Mouse (Mus musculus) cortical plate, adult 2 months (tissue): ENCODE measurements at regions not wholly inside any gene's neighbourhood (a gene's known extent, or its start where the extent isn't known, plus 50 kb on each side); places are given as distances from the start of the nearest gene placed in this dataset.

Source experiments
- H3K27ac ChIP-seq: fragments of 200-500 bp; 2 replicates; pipeline ENCODE4 v1.5.1; 2012; ENCODE audit warnings: low read length, control low read depth, inconsistent platforms; ENCODE audit not compliant: insufficient read depth
- H3K4me1 ChIP-seq: fragments of 200-500 bp; 2 replicates; pipeline ENCODE4 v1.6.1; 2011; ENCODE audit warnings: low read length; ENCODE audit not compliant: control insufficient read depth, insufficient read depth
- H3K4me3 ChIP-seq: fragments of 200-500 bp; 2 replicates; pipeline ENCODE4 v1.5.1; 2011; ENCODE audit warnings: mild to moderate bottlenecking, low read length, control low read depth; ENCODE audit not compliant: insufficient read depth
- CTCF ChIP-seq: fragments of 200-500 bp; IDR thresholded peaks from 2 replicates; pipeline ENCODE4 v1.5.1; 2011; ENCODE audit warnings: mild to moderate bottlenecking, control low read depth, low read length; ENCODE audit not compliant: insufficient read depth; ENCODE audit errors: extremely low read depth
- POLR2A ChIP-seq: fragments of 200-500 bp; IDR thresholded peaks from 2 replicates; pipeline ENCODE4 v1.6.1; 2011; ENCODE audit warnings: mild to moderate bottlenecking, low read length, control low read depth; ENCODE audit not compliant: insufficient read depth; ENCODE audit errors: extremely low read depth

DNA sequence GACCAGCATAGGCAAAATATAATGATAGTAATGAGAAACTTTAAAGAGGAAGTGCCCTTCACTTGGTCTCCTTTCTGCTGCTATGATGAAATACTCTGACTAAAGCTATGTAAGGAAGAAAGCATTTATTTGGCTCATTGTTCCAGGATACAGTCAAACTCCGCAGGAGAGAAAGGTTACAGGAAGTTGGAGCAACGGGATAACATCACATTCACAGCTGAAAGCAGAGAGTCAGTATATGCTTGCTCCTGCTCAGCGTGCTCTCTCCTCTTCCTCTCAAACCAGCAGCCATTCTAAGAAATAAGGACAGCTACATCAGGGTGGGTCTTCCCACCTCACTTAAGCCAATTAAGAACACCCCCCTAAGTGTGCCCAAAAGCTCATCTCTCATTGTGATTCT lies 98.9 kb upstream of the Syt10 start:
- Histone ChIP-seq H3K4me1 (no peaks in the 10 kb centered on the region), H3K27ac (no peak overlapping the region), H3K4me3 (no peak overlapping the region)
- TF ChIP-seq CTCF = no peak
- no peak for TF ChIP-seq POLR2A

DNA sequence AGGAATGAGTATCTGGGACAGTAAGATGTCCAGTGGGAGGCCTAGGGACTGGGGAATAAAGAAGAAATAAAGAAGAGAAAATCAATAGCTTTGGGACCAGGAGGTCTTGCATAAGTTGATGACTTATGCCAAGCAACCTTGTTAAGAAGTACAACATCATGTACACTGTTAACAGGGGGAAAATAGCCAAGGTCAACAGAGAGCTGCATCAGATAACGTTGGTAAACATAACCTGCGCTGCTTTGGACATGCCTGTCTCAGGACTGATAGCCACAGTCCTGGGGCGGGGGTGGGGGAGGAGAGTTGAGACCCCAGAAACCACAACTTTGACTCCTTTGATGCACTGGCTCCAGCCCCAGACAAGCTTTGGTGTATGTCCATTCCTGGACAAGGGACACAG lies 90.7 kb upstream of the Syt10 start:
- no peak for TF ChIP-seq CTCF
- TF ChIP-seq POLR2A = no peak
- no peaks in the 10 kb centered on the region for H3K4me1 ChIP-seq
- H3K4me3 ChIP-seq = no peak overlapping the region
- no peak overlapping the region for H3K27ac ChIP-seq

DNA sequence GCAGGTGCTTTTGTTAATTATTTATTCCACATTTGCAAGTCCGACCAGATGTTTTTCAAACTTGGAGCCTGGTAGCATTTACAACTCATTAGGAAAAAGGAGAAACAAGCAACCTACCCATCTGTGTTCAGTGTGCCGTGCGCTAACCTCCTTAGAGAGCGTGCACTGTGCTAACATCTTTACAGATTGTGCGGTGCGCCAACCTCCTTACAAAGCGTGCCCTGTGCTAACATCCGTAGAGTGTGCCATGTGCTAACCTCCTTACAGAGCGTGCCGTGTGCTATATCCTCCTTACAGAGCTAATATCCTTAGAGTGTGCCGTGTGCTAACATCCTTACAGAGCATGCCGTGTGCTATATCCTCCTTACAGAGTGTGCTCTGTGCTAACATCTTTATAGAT lies 73.9 kb upstream of the Syt10 start:
- TF ChIP-seq CTCF (no peak), POLR2A (no peak)
- no peak overlapping the region for H3K27ac ChIP-seq
- no peaks in the 10 kb centered on the region for H3K4me1 ChIP-seq
- peak overlapping the region; percentile 11; the same call in 1 of the 2 replicates for H3K4me3 ChIP-seq

DNA sequence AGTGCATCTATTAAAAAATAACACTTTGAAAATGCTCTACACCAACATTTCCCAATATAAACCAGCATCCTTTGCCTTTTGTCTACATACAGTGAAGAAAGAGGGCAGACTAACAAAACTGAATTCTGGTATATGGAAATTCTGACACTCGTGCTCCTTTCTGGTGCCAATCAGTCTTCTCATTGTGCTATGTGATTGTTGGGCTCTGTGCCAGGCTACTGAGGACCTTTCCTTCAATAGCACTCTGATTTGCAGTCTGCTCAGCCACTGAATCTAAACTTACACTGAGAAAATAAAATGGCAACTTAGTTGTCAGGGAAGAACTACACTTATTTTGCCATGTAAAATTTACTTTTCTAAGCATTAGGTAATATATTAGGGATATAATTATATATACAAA lies 61.4 kb upstream of the Syt10 start:
- TF ChIP-seq POLR2A (no peak), CTCF (no peak)
- no peak overlapping the region for H3K4me3 ChIP-seq
- H3K27ac ChIP-seq = no peak overlapping the region
- H3K4me1 ChIP-seq = no peaks in the 10 kb centered on the region

DNA sequence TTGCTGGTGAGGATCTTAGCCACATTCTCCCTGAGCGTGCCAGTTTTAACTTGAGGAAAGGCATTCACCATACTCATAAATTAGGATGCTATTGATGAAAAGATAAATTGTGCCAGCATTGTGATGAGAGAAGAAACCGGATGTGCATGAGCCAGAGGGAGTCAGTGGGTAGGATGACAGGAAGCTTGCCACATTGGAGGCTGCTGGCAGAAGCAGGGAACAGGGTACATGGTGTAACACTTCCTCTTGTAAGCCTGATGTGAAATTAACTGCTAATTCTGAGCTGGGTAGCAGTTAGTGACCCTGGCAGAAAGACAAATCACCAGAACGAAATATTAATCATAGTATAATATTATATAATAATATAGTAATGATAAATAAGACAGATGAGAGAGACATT lies 52.0 kb upstream of the Syt10 start:
- no peak for TF ChIP-seq POLR2A
- TF ChIP-seq CTCF = no peak
- Histone ChIP-seq H3K4me1 (no peaks in the 10 kb centered on the region), H3K4me3 (no peak overlapping the region), H3K27ac (no peak overlapping the region)
